Mouse (Mus musculus) liver, embryonic 14.5 days (tissue): ENCODE measurements at regions not wholly inside any gene's neighbourhood (a gene's known extent, or its start where the extent isn't known, plus 50 kb on each side); places are given as distances from the start of the nearest gene placed in this dataset.

Experiments used
- CTCF ChIP-seq: IDR thresholded peaks from 2 replicates; pipeline ENCODE4 v1.5.1; 2016; ENCODE audit warnings: antibody characterized with exemption, low read depth, control low read depth
- EP300 ChIP-seq: IDR thresholded peaks from 2 replicates; pipeline ENCODE4 v1.6.1; 2016; ENCODE audit warnings: antibody characterized with exemption, low read depth

DNA sequence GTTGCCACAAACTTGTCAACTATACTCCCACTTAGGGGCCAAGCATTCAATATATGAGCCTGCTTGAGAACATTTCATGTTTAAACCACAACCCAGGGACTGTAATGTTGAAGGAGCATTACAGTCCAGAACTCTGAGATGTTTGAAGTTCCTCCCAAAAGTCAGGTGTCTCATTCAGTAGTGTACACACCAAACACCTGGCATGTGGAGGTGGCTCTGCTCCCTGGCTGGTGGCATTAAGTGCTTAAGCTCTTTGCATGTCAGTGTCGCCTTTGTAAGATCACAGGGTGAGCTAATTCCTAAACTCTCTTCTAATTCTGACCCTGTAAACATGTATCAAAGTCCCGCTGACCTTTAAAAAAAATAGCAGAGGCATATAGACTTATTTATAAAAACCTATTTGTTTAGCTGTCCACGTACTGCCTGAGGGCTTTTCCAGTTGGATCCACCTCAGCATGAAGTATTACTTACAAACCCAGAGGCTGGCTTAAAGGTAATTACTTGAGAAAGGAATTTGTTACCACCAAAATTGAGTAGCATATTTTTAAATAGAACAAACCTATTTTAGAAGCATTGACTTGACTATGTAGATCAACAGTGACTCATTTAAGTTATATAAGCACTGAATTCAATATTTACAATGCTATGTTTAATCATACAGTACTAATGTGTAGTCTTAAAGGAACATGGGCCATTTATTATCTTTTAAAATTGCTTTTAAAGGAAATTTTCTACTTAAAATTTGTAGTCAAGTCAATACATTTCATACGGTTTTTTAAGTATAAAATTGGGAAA is 276.3 kb upstream of the Fermt1 start:
- TF ChIP-seq CTCF (no peak), EP300 (no peak)
